Comparison of ENCODE assay signal across 8 mouse cellular contexts in the genomic region with DNA sequence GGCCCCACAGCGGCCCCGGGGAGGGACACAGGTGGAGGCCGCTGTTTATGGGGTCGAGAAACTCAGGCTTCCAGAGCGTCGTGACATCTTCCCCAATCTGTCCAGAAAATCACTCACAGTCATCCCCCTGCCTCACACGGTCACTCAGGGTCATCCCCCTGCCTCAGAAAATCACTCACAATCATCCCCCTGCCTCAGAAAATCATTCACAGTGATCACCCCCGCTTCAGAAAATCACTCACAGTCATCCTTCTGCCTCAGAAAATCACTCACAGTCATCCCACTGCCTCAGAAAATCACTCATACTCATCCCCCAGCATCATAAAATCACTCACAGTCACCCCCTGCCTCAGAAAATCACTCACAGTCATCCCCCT. TPM values are rescaled to one million over a fixed set of nuclear protein-coding genes. Genes with fewer than 3 reads are reported as not detected.
DNase-seq lines count a peak whose midpoint lies in the region; ATAC-seq and TF ChIP-seq lines count a peak whose summit lies in the region.
"Not testable (repeated sequence)": the region's sequence is repeated elsewhere in the genome, so short reads cannot be mapped to it uniquely, and the experiment has no call there.

No protein-coding gene starts in this region.

- not testable (repeated sequence) for H3K4me3 ChIP-seq in embryonic facial prominence, embryonic 15.5 days (replicated peaks); heart, embryonic 16.5 days (ENCODE audit: low read length); intestine, embryonic 14.5 days (ENCODE audit: low read depth, low read length); liver, embryonic 11.5 days (ENCODE audit: low read depth, low read length); midbrain, embryonic 11.5 days (ENCODE audit: low read depth, low read length); spleen, adult 2 months (ENCODE audit: extremely low read depth, insufficient read depth, insufficient read length)

- TF ChIP-seq CTCF in spleen, adult 2 months (IDR thresholded peaks at IDR 0.05; ENCODE audit: extremely low read depth, insufficient read depth, insufficient read length, insufficient replicate concordance) = not testable (repeated sequence)

- not testable (repeated sequence) for H3K27ac ChIP-seq in embryonic facial prominence, embryonic 15.5 days (replicated peaks); heart, embryonic 16.5 days (ENCODE audit: low read length); intestine, embryonic 14.5 days (ENCODE audit: low read depth); liver, embryonic 11.5 days (ENCODE audit: low read depth, low read length); midbrain, embryonic 11.5 days (ENCODE audit: low read depth, low read length); spleen, adult 2 months (ENCODE audit: insufficient read depth, low read length)

- DNase-seq in 416B (ENCODE audit: low read depth) = peak; percentile 62
- peak; percentile 50 for DNase-seq in c-Kit-negative CD71-positive TER-119-positive erythroid progenitor cells, embryonic 14.5 days (ENCODE audit: low read depth, low spot score)
- peak; percentile 87 for DNase-seq in intestine, embryonic 14.5 days (ENCODE audit: low spot score)
- not testable (repeated sequence) for DNase-seq in liver, embryonic 11.5 days (ENCODE audit: low spot score)
- peak; percentile 92 for DNase-seq in midbrain, embryonic 11.5 days (ENCODE audit: low spot score, missing footprints)
- peak; percentile 41 to 49 for DNase-seq in spleen, adult 2 months (ENCODE audit: low read depth in 1 of 2, low spot score in 2 of 2)

- not testable (repeated sequence) for H3K4me1 ChIP-seq in embryonic facial prominence, embryonic 15.5 days; heart, embryonic 16.5 days (ENCODE audit: control insufficient read depth, insufficient read depth, low read length); intestine, embryonic 14.5 days (replicated peaks; ENCODE audit: control insufficient read depth, insufficient read depth, low read length); liver, embryonic 11.5 days (replicated peaks; ENCODE audit: control insufficient read depth, insufficient read depth, low read length); midbrain, embryonic 11.5 days (ENCODE audit: control insufficient read depth, insufficient read depth, low read length); spleen, adult 2 months (ENCODE audit: control insufficient read depth, insufficient read depth, insufficient read length)

- not testable (repeated sequence) for H3K4me2 ChIP-seq in embryonic facial prominence, embryonic 15.5 days (replicated peaks); heart, embryonic 16.5 days (ENCODE audit: low read depth, low read length); intestine, embryonic 14.5 days (ENCODE audit: low read length); liver, embryonic 11.5 days; midbrain, embryonic 11.5 days

- not testable (repeated sequence) for H3K27me3 ChIP-seq in embryonic facial prominence, embryonic 15.5 days; heart, embryonic 16.5 days (ENCODE audit: control insufficient read depth, insufficient read depth, low read length); intestine, embryonic 14.5 days (replicated peaks; ENCODE audit: control insufficient read depth, insufficient read depth, low read length); liver, embryonic 11.5 days (replicated peaks; ENCODE audit: control insufficient read depth, insufficient read depth, low read length); midbrain, embryonic 11.5 days (ENCODE audit: control insufficient read depth, insufficient read depth, low read length); spleen, adult 2 months (ENCODE audit: control insufficient read depth, insufficient read depth, low read length)

- whole genome bisulfite sequencing in embryonic facial prominence, embryonic 15.5 days = 84% methylated on average over 8 of the region's 8 CpGs
- 86% methylated on average over 8 of the region's 8 CpGs for WGBS in heart, embryonic 16.5 days
- WGBS in intestine, embryonic 14.5 days = 87% methylated on average over 8 of the region's 8 CpGs
- 85% methylated on average over 8 of the region's 8 CpGs for WGBS in liver, embryonic 11.5 days
- 89% methylated on average over 8 of the region's 8 CpGs for WGBS in midbrain, embryonic 11.5 days
- 85% methylated on average over 8 of the region's 8 CpGs for WGBS in spleen, adult 2 months

- not testable (repeated sequence) for TF ChIP-seq POLR2A in spleen, adult 2 months (IDR thresholded peaks at IDR 0.05; ENCODE audit: low read depth, low read length)

- H3K9ac ChIP-seq in embryonic facial prominence, embryonic 15.5 days; heart, embryonic 16.5 days (ENCODE audit: low read length); intestine, embryonic 14.5 days (ENCODE audit: low read length); liver, embryonic 11.5 days (ENCODE audit: low read depth, low read length); midbrain, embryonic 11.5 days (ENCODE audit: low read length): not testable (repeated sequence)

- H3K36me3 ChIP-seq in embryonic facial prominence, embryonic 15.5 days = peaks cover 43% of the 10 kb centered on the region
- H3K36me3 ChIP-seq in heart, embryonic 16.5 days (ENCODE audit: control insufficient read depth, insufficient read depth) = peaks cover 45% of the 10 kb centered on the region
- H3K36me3 ChIP-seq in intestine, embryonic 14.5 days (ENCODE audit: control insufficient read depth, insufficient read depth, low read length) = peaks cover 54% of the 10 kb centered on the region
- peaks cover 49% of the 10 kb centered on the region for H3K36me3 ChIP-seq in liver, embryonic 11.5 days (ENCODE audit: control insufficient read depth, insufficient read depth, low read length)
- peaks cover 46% of the 10 kb centered on the region for H3K36me3 ChIP-seq in midbrain, embryonic 11.5 days (ENCODE audit: control insufficient read depth, insufficient read depth, low read length)
- H3K36me3 ChIP-seq in spleen, adult 2 months (ENCODE audit: control insufficient read depth, insufficient read depth, low read length) = peaks cover 12% of the 10 kb centered on the region

- ATAC-seq in embryonic facial prominence, embryonic 15.5 days (ENCODE audit: insufficient number of reproducible peaks, low FRiP score, low TSS enrichment, low read depth) = peak; percentile 22; the same call in 1 of the 2 replicates
- ATAC-seq in heart, embryonic 16.5 days (replicated peaks; ENCODE audit: extremely low read depth, insufficient read depth, low FRiP score) = 0 out of 2 replicates have a peak, but pooled peaks have one; percentile 10
- ATAC-seq in intestine, embryonic 14.5 days (replicated peaks; ENCODE audit: low FRiP score, low TSS enrichment, low read depth) = not testable (repeated sequence)
- peak; percentile 4; the same call in 1 of the 2 replicates for ATAC-seq in liver, embryonic 11.5 days (replicated peaks; ENCODE audit: low FRiP score)
- 0 out of 2 replicates have a peak, but pooled peaks have one; percentile 0 for ATAC-seq in midbrain, embryonic 11.5 days (ENCODE audit: low FRiP score)

- peaks cover 37% of the 10 kb centered on the region for H3K9me3 ChIP-seq in embryonic facial prominence, embryonic 15.5 days (replicated peaks)
- H3K9me3 ChIP-seq in heart, embryonic 16.5 days (replicated peaks; ENCODE audit: control insufficient read depth, low read length) = peaks cover 55% of the 10 kb centered on the region
- H3K9me3 ChIP-seq in intestine, embryonic 14.5 days (ENCODE audit: control insufficient read depth, low read length) = peaks cover 65% of the 10 kb centered on the region
- peaks cover 60% of the 10 kb centered on the region for H3K9me3 ChIP-seq in liver, embryonic 11.5 days (ENCODE audit: control insufficient read depth, low read length)
- peaks cover 40% of the 10 kb centered on the region for H3K9me3 ChIP-seq in midbrain, embryonic 11.5 days (ENCODE audit: control insufficient read depth, low read length)

RNA-seq across cellular contexts. Expression of gene Gm21887, which starts 20.3 kb away (rescaled TPM):
- 190 and 192 TPM in 2 replicates for polyA plus RNA-seq in embryonic facial prominence, embryonic 15.5 days (2015; fragmentation: Nextera tagmentation; extraction: Ambion mirVana)
- polyA plus RNA-seq in heart, embryonic 16.5 days (2015; fragmentation: Nextera tagmentation; extraction: Ambion mirVana) = 84.5 and 136 TPM in 2 replicates
- polyA plus RNA-seq in intestine, embryonic 14.5 days (2014; fragmentation: Nextera tagmentation; extraction: Ambion mirVana) = 223 and 261 TPM in 2 replicates
- polyA plus RNA-seq in liver, embryonic 11.5 days (2014; fragmentation: Nextera tagmentation; extraction: Ambion mirVana) = 217 and 306 TPM in 2 replicates
- 177 and 189 TPM in 2 replicates for polyA plus RNA-seq in midbrain, embryonic 11.5 days (2014; fragmentation: Nextera tagmentation; extraction: Ambion mirVana)
- polyA plus RNA-seq in spleen, adult 2 months (2012; rRNA removed) = 605 and 1,690 TPM in 2 replicates
